Mouse (Mus musculus) retina, embryonic 14.5 days (tissue): Measurements from ENCODE around the gene Cnnm1.

Experiments used
- DNase-seq: peaks from one replicate; pipeline ENCODE4 v3.0.0-alpha.2; 2015; ENCODE audit warnings: low spot score

The Cnnm1 gene

DNA sequence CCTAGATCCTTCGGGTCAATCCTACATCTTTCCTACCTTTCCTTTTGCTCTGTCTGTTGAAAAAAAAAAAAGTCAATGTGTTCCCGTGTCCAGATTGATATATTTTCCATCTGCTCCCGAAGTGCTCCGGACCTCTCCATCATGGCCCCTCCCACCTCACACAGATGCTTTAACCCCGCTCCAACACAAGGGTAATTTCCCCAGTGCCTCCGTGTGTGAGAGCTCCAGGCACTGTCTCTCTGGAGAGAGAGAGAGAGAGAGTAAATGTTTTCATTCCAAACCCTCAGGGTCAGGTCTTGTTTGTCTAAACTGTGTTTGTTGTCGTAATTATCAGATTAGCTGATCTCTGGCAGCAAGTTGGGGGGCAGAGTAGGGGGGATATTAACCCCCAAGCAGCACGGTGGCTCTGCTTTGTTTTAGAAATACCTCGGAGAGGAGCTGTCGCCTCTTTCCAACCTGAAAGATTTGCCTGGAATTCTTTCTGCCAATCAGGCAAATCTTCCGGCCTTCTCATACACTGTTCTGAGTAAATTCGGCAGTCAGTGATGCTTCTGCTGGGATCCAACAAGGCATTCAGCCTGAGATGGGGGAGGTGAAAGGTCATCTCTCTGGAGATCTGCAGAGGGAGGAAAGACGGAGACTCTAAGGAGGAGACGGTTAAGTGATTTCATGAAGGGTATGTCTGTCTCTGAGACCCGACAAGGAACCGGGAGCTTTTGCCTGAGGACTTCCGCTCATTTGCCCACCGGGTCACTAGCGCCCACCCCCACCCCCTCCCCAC is 106.3 kb downstream of the Cnnm1 start:
- peak; percentile 49 for DNase-seq
